Mouse (Mus musculus): ENCODE data around the gene Ces1c.

- TF ChIP-seq EP300 (IDR thresholded peaks at IDR 0.05; ENCODE audit: low read depth) (no peak), CTCF (IDR thresholded peaks at IDR 0.05; ENCODE audit: low read depth) (no peak)
Measured at GRCm38 (mm10) chr8:93063416-93064117, 67.5 kb downstream of the Ces1c start.

Data from heart, postnatal 0 days (tissue).